Mouse (Mus musculus): ENCODE data around the gene Fam83d.

GRCm38 (mm10) chr2:158781126-158781525, 13.2 kb downstream of the Fam83d start:
- TF ChIP-seq CTCF (IDR thresholded peaks at IDR 0.05; ENCODE audit: control insufficient read depth, insufficient read depth, insufficient replicate concordance, low read depth, low read length) (no peak), POLR2A (IDR thresholded peaks at IDR 0.05; ENCODE audit: control insufficient read depth, low read depth, low read length) (no peak)
